Mouse (Mus musculus) limb, embryonic 12.5 days (tissue): ENCODE measurements around the gene Nisch. TPM values are rescaled to one million over a fixed set of nuclear protein-coding genes. Genes with fewer than 3 reads are reported as not detected.

Source experiments
- ATAC-seq: fragments of 200-750 bp; cut with Nextera tagmentation; 2 replicates; pipeline ENCODE4 v1.8.0; 2017; ENCODE audit warnings: low read depth, moderate TSS enrichment; ENCODE audit not compliant: insufficient number of reproducible peaks, insufficient read depth, low FRiP score, low TSS enrichment
- H3K27ac ChIP-seq: fragments of 300-500 bp; sonication (generic); 2 replicates; pipeline ENCODE4 v1.5.1; 2016; ENCODE audit warnings: mild to moderate bottlenecking, moderate library complexity
- H3K27me3 ChIP-seq: fragments of 300-500 bp; sonication (generic); 2 replicates; pipeline ENCODE4 v1.6.1; 2016; ENCODE audit warnings: mild to moderate bottlenecking, moderate library complexity
- H3K36me3 ChIP-seq: fragments of 300-500 bp; sonication (generic); 2 replicates; pipeline ENCODE4 v1.6.1; 2016; ENCODE audit warnings: mild to moderate bottlenecking, moderate library complexity
- H3K4me1 ChIP-seq: fragments of 300-500 bp; sonication (generic); replicated peaks from 2 replicates; pipeline ENCODE4 v1.6.1; 2016
- H3K4me2 ChIP-seq: fragments of 300-500 bp; sonication (generic); 2 replicates; pipeline ENCODE4 v1.6.1; 2016; ENCODE audit warnings: mild to moderate bottlenecking, moderate library complexity
- H3K4me3 ChIP-seq: fragments of 300-500 bp; sonication (generic); replicated peaks from 2 replicates; pipeline ENCODE4 v1.5.1; 2016; ENCODE audit warnings: mild to moderate bottlenecking
- H3K9ac ChIP-seq: fragments of 300-500 bp; sonication (generic); replicated peaks from 2 replicates; pipeline ENCODE4 v1.6.1; 2016; ENCODE audit warnings: mild to moderate bottlenecking, moderate library complexity
- H3K9me3 ChIP-seq: fragments of 300-500 bp; sonication (generic); 2 replicates; pipeline ENCODE4 v1.6.1; 2016; ENCODE audit warnings: mild to moderate bottlenecking, moderate library complexity
- WGBS: fragments of 180-500 bp; shearing (Covaris S2); methylation state at CpG from one replicate; pipeline ENCODE4 v1.1.7; 2016; 5-methylcytosine and 5-hydroxymethylcytosine counted together
- polyA plus RNA-seq: library from polyadenylated mRNA; unstranded; fragments of >200 nt; fragmentation: Nextera tagmentation; extraction: Ambion mirVana; gene quantifications from 2 replicates; pipeline ENCODE4 v1.2.1, GENCODE M21; 2016

Nisch gene
- polyA plus RNA-seq, 1 experiment from 2014 or later, result 522 TPM

- Histone ChIP-seq H3K9ac (no peak overlapping the region), H3K36me3 (peaks cover 65% of the 10 kb centered on the region), H3K4me3 (no peak overlapping the region), H3K27ac (no peak overlapping the region), H3K4me2 (no peak overlapping the region), H3K27me3 (no peaks in the 10 kb centered on the region), H3K4me1 (peaks cover 19% of the 10 kb centered on the region), H3K9me3 (no peaks in the 10 kb centered on the region)
- WGBS, result 94% methylated on average over 11 of the region's 11 CpGs
- no peak for ATAC-seq
Measured at GRCm38 (mm10) chr14:31171386-31171785, 45.4 kb downstream of the Nisch start.

DNA sequence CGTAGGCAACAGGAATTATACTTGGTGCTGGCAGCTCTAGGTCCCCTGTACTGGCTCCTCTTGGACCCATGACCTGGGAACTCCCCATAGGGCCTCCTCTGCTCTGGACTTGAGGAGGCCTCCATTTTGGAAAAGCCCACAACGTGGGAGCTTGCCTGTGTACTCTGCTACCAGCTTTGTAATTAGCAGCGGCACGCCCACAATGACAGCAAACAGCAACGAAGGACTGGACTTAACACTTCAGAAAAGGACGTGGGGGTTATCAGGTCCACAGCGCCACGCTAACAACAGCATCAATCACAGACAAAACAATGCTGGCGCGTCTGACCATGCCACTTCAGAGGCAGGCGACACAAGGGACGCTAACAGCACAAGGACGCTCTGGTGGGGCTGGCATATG is 45.8 kb downstream of the Nisch start:
- WGBS, result 90% methylated on average over 13 of the region's 13 CpGs
- Histone ChIP-seq H3K36me3 (peaks cover 61% of the 10 kb centered on the region), H3K27ac (no peak overlapping the region), H3K27me3 (no peaks in the 10 kb centered on the region), H3K4me1 (peaks cover 23% of the 10 kb centered on the region), H3K4me2 (no peak overlapping the region), H3K9ac (no peak overlapping the region), H3K9me3 (no peaks in the 10 kb centered on the region), H3K4me3 (no peak overlapping the region)
- no peak for ATAC-seq

DNA sequence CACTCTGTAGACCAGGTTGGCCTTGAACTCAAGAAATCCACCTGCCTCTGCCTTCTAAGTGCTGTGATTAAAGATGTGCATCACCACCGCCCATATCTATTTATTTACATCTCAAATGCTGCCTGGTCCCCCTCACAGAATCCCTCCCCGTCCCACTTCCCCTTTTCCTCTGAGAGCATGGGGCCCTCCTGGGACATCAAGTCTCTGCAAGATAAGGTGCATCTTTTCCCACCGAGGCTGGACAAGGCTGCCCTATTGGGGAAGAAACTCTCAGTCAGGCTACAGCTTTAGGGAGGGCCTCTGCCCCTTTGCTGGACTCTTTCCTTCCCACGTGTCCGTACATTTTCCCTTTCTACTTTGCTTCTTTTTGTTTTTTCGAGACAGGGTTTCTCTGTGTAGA is 47.2 kb downstream of the Nisch start:
- Histone ChIP-seq H3K4me1 (peaks cover 28% of the 10 kb centered on the region), H3K4me2 (no peak overlapping the region), H3K27ac (no peak overlapping the region), H3K4me3 (no peak overlapping the region), H3K36me3 (peaks cover 46% of the 10 kb centered on the region), H3K9ac (no peak overlapping the region), H3K9me3 (no peaks in the 10 kb centered on the region), H3K27me3 (no peaks in the 10 kb centered on the region)
- no peak for ATAC-seq
- 85% methylated on average over 6 of the region's 6 CpGs for WGBS

- H3K4me2 ChIP-seq, result no peak within 1 kb of the TSS
- no peaks in the 10 kb centered on the region for H3K27me3 ChIP-seq
- no peaks in the 10 kb centered on the region for H3K9me3 ChIP-seq
- no peak within 1 kb of the TSS; the same call in 1 of the 2 replicates for H3K9ac ChIP-seq
- peak within 1 kb of the TSS; percentile 10 for H3K4me3 ChIP-seq
- peaks cover 28% of the 10 kb centered on the region for H3K4me1 ChIP-seq
- H3K36me3 ChIP-seq, result peaks cover 36% of the 10 kb centered on the region
- peak within 1 kb of the TSS; percentile 31; the same call in 1 of the 2 replicates for H3K27ac ChIP-seq
- no peak for ATAC-seq
- 42% methylated on average over 10 of the region's 10 CpGs for WGBS
Measured at GRCm38 (mm10) chr14:31168425-31168824, 48.3 kb downstream of the Nisch start, which contains the start of gene Stab1. TSS of gene Stab1 (minus strand) at chr14:31168641.

GRCm38 (mm10) chr14:31166827-31167226 is 49.9 kb downstream of the Nisch start:
- Histone ChIP-seq H3K27ac (no peak overlapping the region), H3K36me3 (peaks cover 20% of the 10 kb centered on the region), H3K4me3 (peak overlapping the region; percentile 10; the same call in 1 of the 2 replicates), H3K4me1 (peaks cover 28% of the 10 kb centered on the region), H3K4me2 (peak overlapping the region; percentile 21), H3K9me3 (no peaks in the 10 kb centered on the region), H3K27me3 (no peaks in the 10 kb centered on the region), H3K9ac (0 out of 2 replicates have a peak overlapping the region, but pooled peaks have one; percentile 9)
- ATAC-seq, result no peak
- WGBS, result 75% methylated on average over 9 of the region's 9 CpGs

DNA sequence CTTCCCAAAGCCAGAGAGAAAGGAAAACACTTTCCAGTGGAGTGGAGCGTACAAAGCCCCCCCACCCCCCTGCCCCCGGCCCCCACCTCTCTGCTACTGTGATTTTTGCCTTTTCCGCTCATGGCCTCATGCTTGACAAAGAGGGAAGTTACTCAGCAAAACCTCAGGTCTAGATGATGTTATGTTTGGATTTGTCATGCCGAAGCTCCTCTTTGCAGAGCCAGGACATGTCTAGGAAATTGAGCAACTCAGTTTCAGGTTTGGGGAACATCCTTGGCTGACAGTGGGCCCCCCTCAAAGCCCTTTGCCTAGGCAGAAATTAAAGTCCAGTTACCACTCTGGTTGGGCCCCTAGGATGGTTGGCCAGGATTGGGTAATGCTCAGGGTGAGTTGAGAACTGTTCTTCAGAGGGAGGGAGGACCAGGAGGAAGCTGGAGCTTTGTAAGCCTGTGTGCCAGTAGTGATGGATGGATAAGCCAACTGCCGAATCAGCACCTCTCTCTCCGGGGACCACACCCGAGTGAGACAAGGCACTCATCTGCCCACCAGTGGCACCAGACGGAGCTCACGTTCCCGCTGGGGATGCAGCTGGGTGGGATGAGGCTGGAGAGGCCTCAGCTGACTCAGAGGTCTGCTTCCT is 50.6 kb downstream of the Nisch start:
- no peak for ATAC-seq
- Histone ChIP-seq H3K27ac (no peak overlapping the region), H3K4me3 (no peak overlapping the region), H3K36me3 (peaks cover 12% of the 10 kb centered on the region), H3K4me1 (peaks cover 28% of the 10 kb centered on the region), H3K9me3 (no peaks in the 10 kb centered on the region), H3K4me2 (peak overlapping the region; percentile 21; the same call in 1 of the 2 replicates), H3K27me3 (no peaks in the 10 kb centered on the region), H3K9ac (0 out of 2 replicates have a peak overlapping the region, but pooled peaks have one; percentile 4)
- WGBS, result 62% methylated on average over 10 of the region's 10 CpGs

- WGBS, result 69% methylated on average over 7 of the region's 7 CpGs
Measured at GRCm38 (mm10) chr14:31165458-31165857, 51.3 kb downstream of the Nisch start.

GRCm38 (mm10) chr14:31165010-31165409 is 51.7 kb downstream of the Nisch start:
- Histone ChIP-seq H3K4me3 (no peak overlapping the region), H3K9me3 (no peaks in the 10 kb centered on the region), H3K36me3 (peaks cover 1% of the 10 kb centered on the region), H3K27ac (no peak overlapping the region), H3K27me3 (no peaks in the 10 kb centered on the region), H3K4me1 (peaks cover 28% of the 10 kb centered on the region), H3K4me2 (no peak overlapping the region), H3K9ac (no peak overlapping the region)
- whole genome bisulfite sequencing, result 65% methylated on average over 2 of the region's 2 CpGs
- ATAC-seq, result no peak

More at GRCm38 (mm10) chr14:31165458-31165857, 51.3 kb downstream of the Nisch start:
- Histone ChIP-seq H3K9me3 (no peaks in the 10 kb centered on the region), H3K27ac (no peak overlapping the region), H3K4me1 (peaks cover 28% of the 10 kb centered on the region), H3K4me3 (no peak overlapping the region), H3K9ac (0 out of 2 replicates have a peak overlapping the region, but pooled peaks have one; percentile 4), H3K36me3 (peaks cover 6% of the 10 kb centered on the region), H3K4me2 (no peak overlapping the region), H3K27me3 (no peaks in the 10 kb centered on the region)
- no peak for ATAC-seq

DNA sequence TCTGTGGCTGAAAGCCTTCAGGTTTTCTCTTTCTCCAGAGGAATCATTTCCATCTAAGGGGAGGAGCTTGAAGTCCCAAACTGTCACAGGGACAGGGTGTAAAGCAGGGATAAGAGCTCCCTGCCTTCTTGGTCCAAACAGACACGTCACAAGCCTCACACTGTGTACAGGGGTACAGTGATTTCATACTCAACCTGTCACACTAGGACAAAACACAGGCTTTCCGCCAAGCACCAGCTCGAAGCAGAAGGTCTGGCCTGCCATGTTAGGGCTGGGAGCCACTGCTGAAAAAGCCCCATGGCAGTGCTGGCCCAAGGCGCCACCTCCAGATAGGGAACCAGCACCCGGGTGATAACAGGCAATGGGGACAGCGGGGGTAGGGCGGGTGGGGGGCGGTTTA is 52.7 kb downstream of the Nisch start:
- Histone ChIP-seq H3K27me3 (no peaks in the 10 kb centered on the region), H3K4me2 (no peak overlapping the region), H3K9ac (no peak overlapping the region), H3K27ac (no peak overlapping the region), H3K9me3 (no peaks in the 10 kb centered on the region), H3K4me1 (peaks cover 28% of the 10 kb centered on the region), H3K36me3 (no peaks in the 10 kb centered on the region), H3K4me3 (no peak overlapping the region)
- ATAC-seq, result no peak
- WGBS, result 85% methylated on average over 8 of the region's 8 CpGs

- ATAC-seq, result no peak
- Histone ChIP-seq H3K4me2 (no peak overlapping the region), H3K4me1 (peaks cover 12% of the 10 kb centered on the region; the same call in 1 of the 2 replicates), H3K36me3 (no peaks in the 10 kb centered on the region), H3K9ac (peak overlapping the region; percentile 12; the same call in 1 of the 2 replicates), H3K27ac (no peak overlapping the region), H3K27me3 (no peaks in the 10 kb centered on the region), H3K4me3 (no peak overlapping the region), H3K9me3 (no peaks in the 10 kb centered on the region)
- 75% methylated on average over 10 of the region's 10 CpGs for WGBS
Measured at GRCm38 (mm10) chr14:31161638-31162037, 55.1 kb downstream of the Nisch start.

- Histone ChIP-seq H3K4me2 (no peak overlapping the region), H3K27ac (no peak overlapping the region), H3K4me3 (no peak overlapping the region), H3K4me1 (peaks cover 7% of the 10 kb centered on the region; the same call in 1 of the 2 replicates), H3K9ac (no peak overlapping the region), H3K27me3 (no peaks in the 10 kb centered on the region), H3K9me3 (no peaks in the 10 kb centered on the region), H3K36me3 (no peaks in the 10 kb centered on the region)
- WGBS, result 88% methylated on average over 7 of the region's 7 CpGs
- no peak for ATAC-seq
Measured at GRCm38 (mm10) chr14:31161191-31161590, 55.6 kb downstream of the Nisch start.
